Mouse (Mus musculus): ENCODE measurements around the gene Pabpn1l.
A peak's percentile ranks its signal among the peaks of the same experiment; 100 is the strongest.

Gene Pabpn1l

DNA sequence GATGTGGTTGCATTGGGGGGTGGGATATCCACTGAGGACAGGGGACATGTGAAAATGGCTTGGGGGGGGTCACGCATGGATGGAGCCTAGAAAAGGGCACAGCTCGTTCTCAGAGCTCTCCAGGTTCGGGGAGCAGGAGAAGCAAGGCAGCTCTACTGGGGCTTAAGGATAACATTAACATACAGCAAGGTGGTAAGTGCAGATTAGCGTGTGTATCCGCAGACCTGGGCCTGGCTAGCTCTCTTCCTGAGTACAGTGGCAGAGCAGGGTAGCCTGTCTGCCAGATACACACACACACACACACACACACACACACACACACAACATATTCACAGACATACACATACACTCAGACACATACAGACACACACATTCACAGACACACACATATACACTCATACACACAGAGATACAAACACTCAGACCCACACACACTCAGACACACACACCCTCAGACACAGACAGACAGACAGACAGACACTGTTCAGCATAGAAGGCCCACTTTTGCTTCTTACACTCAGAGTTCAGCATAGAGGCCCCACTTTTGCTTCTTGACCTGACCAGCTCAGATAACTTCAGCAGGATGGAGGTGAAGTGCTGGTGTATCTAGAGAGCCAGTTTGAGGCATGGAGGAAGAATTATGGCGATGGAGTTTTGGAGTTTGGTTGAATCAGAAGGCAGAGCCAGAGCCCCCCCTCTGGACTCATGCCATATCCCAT, 3.7 kb downstream of the Pabpn1l start:
- DNase-seq (ENCODE audit: low spot score in 2 of 2) = no peak

DNA sequence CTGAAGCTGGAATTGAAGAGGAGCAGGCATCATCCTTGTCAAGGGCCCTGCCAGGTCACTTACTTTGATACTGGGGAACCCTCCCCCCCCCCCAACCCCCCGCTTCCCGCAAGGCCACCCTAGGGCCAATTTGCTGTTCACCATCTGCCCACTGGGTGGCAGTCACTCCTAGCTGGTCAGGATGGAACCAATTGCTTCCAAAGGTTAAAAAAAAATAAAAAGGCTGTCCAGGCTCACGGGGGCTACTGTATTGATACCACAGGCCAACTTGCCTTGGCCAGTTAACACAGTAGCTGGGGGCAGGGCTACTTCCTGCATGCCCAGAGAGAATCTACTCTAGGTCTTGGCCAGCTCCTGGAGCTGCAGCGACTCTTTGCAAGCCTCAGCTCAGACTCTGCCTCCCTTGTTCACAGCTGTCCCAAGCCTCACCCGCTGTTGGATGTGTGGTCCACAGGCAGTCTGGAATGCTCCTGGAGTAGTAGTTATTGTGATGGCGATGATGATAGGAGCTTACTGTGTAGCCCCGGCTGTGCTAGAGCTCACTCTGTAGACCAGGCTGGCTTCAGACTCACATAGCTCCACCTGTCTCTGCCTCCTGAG, 4.5 kb downstream of the Pabpn1l start:
- peak; percentile 70 to 75 for DNase-seq (ENCODE audit: low spot score in 2 of 2)

DNA sequence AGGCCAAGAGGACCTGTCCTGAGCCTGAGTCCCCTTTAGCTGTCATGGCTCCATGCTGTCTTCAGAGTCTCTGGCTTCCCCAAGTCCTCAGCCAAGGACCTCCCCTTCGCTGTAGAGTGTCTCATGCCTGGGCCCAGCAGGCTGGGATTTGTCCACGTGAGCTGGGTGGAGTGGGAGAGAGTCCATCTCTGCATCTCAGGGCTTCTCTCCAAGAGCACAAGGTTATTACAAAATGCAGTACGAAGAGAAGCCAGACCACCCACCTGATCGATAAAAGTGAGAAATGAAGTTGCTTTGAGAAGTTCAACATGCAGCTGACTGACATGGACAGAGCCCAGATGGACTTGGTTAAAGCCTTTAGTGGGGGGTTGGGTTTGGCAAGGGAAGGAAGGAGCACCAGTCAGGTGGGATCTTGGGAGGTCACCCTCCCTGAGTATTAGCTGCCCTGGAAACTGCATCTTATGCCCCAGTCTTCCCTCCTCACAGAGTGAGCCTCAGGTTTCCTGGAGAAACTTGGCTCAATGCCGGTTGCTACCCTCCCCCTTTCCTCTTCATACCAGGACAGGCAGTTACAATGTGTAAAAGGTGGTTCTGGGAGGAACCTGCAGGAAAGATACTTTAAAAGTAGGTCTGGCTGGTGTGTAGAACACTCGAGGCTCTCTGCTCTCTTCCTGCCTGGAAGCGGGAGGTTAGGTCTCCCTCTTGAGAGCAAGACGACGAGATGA, 6.2 kb downstream of the Pabpn1l start:
- DNase-seq (ENCODE audit: low spot score in 2 of 2) = no peak

- DNase-seq (ENCODE audit: low spot score in 2 of 2) = peak; percentile 89 to 94
These were observed 11.0 kb downstream of the Pabpn1l start, which contains the start of the genes Galns and Trappc2l for GRCm38 (mm10) chr8:122611295-122612133. Gene Galns (minus strand): TSS chr8:122611463. Gene Trappc2l (plus strand): TSS chr8:122611640.

DNA sequence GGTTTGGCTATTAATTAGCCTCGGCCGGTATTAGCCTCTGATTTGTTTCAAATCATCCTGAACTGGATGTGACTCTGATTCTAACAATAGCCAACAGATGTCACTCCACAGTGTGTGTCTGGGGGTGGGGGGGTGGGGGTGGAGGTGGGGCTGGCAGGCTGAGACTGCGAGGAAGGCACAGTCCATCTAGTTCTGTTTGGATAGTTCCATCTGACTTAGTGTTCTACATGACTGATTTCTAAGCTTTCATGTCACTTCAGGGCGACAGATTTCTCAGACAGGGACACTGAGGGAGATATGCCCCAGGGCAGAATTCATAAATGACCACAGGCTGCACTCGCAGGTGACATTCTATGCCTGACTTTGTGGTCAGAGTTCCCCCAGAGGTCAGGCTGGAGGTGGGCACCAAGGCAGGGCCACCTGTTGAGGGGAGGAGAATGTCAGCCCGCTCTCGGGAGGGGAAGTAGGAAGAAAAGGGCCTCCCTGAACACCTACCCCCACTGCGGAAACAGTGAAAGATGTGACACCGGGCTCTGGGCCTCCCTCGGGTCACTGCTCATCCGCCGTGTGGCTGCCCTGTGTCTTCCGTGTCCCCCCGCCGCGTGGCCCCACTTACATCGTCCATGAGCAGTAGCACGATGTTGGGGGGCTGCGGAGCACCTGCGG, 11.8 kb downstream of the Pabpn1l start:
- DNase-seq (ENCODE audit: low spot score in 2 of 2) = no peak

DNA sequence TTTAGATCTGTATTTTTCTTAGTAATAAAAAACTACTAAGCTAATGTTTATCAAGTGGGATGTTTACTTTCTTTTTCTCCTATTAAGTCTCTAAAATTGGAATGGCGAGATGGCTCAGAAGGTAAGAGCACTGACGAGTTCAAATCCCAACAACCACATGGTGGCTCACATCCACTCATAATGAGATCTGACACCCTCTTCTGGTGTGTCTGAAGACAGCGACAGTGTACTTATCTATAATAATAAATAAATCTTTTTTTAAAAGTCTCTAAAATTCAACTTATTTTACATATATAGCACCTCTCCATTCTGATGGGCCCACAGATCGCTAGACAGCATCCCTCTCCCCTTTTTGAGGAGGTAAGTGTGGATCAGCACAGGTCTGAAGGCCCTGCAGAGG, 12.3 kb downstream of the Pabpn1l start:
- no peak for DNase-seq (ENCODE audit: low spot score in 2 of 2)

- no peak for DNase-seq (ENCODE audit: low spot score in 2 of 2)
These were observed 15.7 kb downstream of the Pabpn1l start for GRCm38 (mm10) chr8:122606810-122607209.

DNA sequence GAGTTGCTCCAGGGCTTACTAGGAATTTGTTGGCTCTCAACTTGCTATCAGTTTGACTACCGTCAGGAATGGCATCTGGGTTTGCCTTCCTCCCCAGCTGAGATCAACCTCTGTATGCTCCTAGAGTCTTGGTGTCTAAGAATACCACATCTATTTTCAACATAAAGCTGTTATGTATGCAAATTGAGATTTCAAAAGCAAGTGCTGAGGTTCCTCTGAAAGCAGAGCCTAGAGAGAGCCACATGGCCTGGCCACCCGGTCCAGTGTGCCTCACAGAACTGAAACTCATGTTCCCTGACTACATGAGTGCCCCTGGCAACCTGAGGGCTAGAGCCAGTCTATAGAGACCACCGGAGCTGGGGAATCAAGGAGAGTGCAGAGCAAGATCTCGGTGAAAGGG, 17.2 kb downstream of the Pabpn1l start:
- DNase-seq (ENCODE audit: low spot score in 2 of 2) = peak in 1 of 2 experiments; percentile 20

- DNase-seq (ENCODE audit: low spot score in 2 of 2) = no peak
These were observed 17.9 kb downstream of the Pabpn1l start for GRCm38 (mm10) chr8:122604640-122605039.

- no peak for DNase-seq (ENCODE audit: low spot score in 2 of 2)
These were observed 21.9 kb downstream of the Pabpn1l start for GRCm38 (mm10) chr8:122600666-122601065.

DNA sequence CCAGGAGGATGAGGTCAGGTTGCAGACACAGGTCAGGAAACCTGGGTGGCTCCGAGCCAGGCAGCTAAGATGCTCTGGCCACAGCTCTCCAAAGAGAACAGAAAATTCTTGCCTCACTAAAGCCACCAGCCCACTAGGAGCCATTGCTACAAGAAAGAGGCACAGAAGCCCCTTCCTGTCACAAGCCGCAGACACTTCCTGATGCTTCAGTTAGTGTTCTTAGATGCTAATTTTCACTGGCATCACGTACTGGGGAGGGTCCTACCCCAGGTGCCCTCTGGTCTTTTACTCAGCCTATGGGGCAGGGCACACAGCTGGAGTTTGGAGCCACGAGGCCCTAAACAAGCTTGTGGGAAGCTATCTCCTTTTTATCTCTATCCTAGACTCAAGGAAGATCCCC, 26.5 kb downstream of the Pabpn1l start:
- no peak for DNase-seq (ENCODE audit: low spot score in 2 of 2)

DNA sequence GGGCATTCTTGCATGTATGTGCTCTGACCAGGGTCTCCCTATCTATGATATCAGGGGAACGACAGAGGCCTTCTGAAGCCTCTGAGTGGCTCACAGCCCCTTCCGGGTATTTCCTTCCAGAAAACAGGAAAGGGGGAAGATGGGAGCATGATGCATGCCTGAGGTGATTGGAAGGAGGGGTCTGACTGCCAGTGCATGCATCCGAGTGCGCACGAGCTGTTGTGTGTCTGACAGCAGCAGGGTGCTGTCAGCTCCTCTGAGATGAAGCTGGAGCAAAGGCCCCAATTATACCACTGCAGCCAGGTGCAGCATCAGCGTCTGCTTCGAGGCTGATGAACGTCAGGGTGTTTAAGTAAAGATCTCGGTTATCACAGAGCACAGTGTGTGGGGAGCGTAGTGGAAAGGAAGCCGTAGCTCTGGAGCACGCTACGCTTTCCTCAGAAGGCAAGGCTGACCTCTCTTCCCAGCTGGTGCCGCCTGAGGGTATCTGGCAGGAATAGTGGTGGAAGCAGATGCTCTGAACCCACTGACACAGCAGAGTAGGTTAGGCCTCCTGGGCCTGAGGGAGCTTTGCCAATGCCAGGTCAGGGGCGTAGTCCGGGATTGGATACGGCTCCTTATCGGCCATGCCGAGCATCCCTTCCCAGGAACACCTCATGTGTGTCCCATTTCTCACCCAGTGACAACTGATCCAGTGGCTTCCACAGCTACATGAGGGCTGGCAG, 28.6 kb downstream of the Pabpn1l start:
- DNase-seq (ENCODE audit: low spot score in 2 of 2) = no peak

DNA sequence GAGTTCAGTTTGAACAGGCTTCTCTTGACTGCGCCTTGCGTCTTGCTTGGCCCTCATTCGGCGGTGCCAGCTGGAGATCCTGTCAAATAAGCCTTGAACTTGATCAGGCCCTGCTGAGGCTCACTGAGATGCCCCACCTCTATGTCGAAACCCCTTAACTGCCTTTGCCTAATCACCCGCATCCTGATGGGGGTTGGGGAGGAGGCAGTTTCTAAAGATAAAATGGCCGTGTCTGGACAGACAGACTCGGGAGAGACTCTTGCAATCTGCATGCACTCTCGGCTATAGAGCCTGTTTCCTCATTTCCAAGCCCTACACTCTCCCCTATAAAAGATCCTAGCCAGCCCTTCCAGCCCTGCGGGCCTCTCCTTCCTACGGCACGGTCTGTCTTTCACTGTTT, 29.3 kb downstream of the Pabpn1l start:
- no peak for DNase-seq (ENCODE audit: low spot score in 2 of 2)

DNA sequence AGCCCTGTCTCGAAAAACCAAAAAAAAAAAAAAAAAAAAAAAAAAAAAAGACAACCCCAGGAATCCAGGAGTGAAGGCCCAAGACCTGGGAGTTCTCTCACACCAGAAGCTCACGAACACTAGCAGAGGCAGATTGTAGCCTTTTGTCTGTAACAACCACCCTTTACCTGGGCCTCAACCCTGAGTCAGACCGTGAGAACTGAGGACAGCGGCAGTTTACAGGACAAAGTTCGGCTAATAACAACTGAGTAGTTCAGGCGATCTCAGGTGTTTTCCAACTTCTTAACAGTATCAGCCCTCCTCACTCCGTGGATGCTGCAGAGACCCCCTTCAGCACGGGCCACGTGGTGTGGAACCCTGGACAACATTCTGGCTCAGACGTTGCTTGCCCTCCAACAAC, 35.8 kb downstream of the Pabpn1l start:
- no peak for DNase-seq (ENCODE audit: low spot score in 2 of 2)

DNA sequence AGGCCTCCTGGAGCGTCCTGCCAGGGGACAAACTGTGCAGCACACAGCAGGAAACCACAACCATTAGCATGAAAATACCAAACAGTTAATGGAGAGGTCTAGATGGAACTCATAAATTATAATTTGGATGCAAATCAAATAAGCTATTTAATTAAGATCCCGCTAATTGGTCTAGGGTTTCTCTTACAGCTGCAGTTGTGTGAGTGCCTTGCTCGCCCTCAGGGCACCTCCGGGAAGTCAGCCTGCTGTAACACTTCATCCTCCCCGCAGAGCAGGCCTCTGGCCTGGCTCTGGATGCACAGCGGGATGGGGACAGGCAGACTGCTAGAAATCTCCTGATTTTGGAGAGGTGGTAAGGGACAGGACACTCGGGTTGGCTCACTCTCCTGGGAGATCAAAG, 36.4 kb downstream of the Pabpn1l start:
- DNase-seq (ENCODE audit: low spot score in 2 of 2) = no peak

GRCm38 (mm10) chr8:122585411-122585891, 37.1 kb downstream of the Pabpn1l start:
- DNase-seq (ENCODE audit: low spot score in 2 of 2) = no peak

- no peak for DNase-seq (ENCODE audit: low spot score in 2 of 2)
These were observed 37.6 kb downstream of the Pabpn1l start for GRCm38 (mm10) chr8:122584981-122585380.

DNA sequence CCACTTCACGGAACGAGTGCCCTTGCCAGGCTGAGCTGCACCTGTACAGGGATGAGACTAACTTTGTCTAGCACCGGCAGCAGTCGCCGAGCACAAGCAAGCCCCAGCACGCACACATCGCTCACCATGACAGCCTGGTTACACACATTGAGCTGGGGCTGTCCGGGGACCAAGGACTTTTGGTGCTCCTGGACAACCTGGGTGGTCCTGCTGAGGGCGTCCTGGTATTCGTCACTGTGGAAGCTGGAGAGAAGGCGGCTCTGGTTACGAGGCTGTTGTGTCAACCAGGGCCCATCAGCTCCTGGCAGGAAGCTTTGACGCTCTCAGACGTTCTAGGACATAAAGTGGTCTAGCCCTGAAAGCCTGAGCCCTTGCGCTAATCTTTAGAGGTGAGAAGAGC, 41.6 kb downstream of the Pabpn1l start:
- no peak for DNase-seq (ENCODE audit: low spot score in 2 of 2)

DNA sequence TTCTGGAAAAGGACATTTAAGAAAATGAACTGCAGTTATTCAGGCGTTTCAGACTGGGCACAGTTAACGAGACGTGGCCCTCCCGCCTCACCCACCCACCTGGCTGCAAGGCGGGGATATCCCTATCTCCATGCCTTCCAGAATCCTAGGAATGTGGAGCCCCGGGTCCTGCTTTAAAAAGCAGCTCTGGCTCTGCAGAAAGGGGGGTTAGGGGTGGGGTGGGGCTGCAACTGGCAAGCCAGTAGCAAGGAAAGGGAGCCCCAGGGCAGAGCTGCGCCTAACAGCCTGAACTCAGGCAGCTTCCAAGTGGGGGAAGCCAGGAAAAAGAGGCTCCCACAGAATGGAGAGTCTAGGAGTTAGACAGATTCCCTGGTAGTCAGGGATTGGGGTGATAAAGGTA, 43.3 kb downstream of the Pabpn1l start:
- no peak for DNase-seq (ENCODE audit: low spot score in 2 of 2)

- no peak for DNase-seq (ENCODE audit: low spot score in 2 of 2)
These were observed 45.4 kb downstream of the Pabpn1l start for GRCm38 (mm10) chr8:122577116-122577515.

GRCm38 (mm10) chr8:122576648-122577022, 45.9 kb downstream of the Pabpn1l start, which contains the start of gene Aprt:
Gene Aprt (minus strand): TSS chr8:122576909.
- DNase-seq (ENCODE audit: low spot score in 2 of 2) = peak; percentile 91 to 93
